Mouse (Mus musculus) brain, adult 2 months (tissue): ENCODE results near the gene Pus3.

Source experiments
- DNase-seq: peaks from one replicate; pipeline ENCODE4 v3.0.0; 2011; ENCODE audit warnings: low read depth, low spot score

The Pus3 gene

DNA sequence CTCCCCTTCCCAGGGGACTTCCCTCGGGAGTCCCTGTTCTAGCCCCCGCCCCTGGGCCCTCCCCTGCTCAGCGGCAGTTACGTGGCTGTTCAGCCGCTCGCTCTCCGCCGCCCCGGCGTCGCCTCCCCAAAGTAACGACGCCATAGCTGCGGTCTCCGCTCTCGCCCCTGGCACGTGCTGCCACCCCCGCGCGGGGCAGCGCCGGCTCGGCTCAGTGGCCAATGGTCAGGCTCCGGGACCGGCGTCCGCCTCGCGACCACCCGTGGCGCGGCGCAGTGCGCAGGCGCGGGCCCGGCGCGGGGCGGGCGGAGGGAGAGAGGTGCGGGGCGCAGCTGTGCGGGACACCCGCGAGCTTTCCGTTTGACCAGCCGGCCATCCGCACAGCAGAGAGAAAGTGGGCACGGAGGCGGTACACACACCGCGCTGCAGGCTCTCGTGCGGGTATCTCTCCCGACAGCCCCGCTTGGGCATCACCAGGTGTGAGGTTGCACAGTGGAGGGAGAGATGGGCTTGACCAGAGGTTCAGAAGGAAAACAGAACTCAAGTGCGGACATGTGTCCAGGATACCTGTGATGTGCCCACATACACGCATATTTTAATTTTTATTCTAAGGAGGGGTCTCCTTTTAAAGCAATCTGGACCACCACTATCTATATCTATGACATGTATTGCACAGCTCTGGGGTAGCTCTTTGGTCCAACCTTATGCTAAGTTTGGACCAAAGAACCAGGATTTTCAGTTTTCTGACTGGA is at the start of gene Pus3, which contains the start of gene Ddx25:
Gene Pus3 (plus strand): TSS at position 339 of the 752 bp plus-strand sequence.
Gene Ddx25 (minus strand): TSS at position 272 of the 752 bp plus-strand sequence.
- peak; percentile 85 for DNase-seq

DNA sequence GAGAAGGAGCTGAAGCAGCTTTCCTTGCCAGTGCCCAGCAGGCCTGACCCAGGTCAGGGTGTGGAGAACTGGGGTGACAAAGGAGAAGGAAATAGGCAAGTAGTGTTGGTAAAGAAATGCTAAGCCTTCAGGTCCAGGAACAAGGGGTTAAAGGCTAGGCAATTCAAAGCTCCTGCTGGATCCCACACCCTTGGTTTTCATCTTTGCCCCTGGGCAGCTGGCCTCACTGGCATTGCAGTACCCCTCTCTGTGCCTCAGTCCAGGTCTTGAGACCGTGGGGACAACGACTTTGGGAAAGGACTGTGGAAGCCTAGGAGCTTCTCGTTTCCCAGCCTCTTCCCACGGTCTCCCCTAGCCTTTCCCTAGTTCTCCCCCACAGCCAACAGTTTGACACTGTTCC is 44.5 kb upstream of the Pus3 start:
- DNase-seq: no peak

DNA sequence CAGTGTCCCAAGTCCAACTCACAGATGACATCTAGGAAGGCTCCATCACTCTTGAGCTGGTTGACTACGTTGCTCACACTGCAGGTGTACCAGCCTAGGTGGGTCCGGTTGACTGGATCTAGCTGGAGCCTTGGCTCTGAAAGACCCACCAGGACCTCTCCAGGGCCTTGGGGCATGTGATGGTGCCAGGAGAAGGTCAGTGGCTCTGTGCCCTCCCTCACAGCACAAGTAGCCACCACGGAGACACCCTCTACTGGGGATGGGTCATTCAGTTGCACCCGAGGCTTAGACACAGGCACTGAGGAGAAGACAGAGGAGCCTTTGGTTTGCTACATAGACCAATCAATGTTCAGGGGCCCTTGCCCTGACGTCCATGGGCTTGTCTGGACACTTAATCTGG is 42.2 kb upstream of the Pus3 start:
- no peak for DNase-seq

DNA sequence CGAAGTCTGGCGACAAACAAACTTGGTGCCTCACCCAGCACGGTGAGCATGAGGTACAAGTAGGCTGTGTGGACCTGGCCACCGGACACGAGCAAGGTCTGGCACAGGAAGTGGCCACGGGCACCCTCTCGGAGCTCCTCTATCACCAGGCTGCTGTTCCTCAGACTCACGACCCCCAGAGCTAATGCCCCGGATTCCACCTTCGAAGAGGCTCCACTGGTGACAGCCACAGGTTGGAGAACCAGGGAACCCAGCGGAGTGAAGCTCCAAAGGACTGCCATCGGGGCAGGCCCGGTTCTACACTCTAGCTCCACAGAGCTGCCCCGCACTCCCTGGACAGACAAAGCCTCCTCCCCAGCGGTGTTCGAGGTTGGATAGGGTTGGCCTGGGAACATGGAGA is 41.7 kb upstream of the Pus3 start:
- DNase-seq: no peak

DNA sequence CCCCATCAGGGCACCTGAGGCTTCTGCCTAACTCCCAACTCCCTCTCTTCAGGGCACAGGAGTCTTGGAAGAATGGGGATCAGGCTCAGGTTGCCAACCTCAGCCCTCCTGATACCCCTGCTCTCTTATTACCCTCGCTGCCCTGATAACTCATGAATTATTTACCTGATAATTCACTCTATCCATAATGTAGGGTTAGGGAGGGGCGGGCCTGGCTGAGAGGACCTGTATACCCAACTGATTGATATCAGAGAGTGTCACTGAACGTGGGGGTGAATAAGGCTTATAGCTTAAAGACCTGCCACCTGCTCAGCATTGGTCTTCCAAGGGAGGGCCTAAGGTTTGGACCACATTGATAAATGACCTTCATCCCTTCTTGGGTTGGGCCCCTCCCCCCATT is 40.2 kb upstream of the Pus3 start, which contains the start of gene Gm1113:
Gene Gm1113 (minus strand): TSS at position 101 of the 400 bp plus-strand sequence.
- DNase-seq: no peak

DNA sequence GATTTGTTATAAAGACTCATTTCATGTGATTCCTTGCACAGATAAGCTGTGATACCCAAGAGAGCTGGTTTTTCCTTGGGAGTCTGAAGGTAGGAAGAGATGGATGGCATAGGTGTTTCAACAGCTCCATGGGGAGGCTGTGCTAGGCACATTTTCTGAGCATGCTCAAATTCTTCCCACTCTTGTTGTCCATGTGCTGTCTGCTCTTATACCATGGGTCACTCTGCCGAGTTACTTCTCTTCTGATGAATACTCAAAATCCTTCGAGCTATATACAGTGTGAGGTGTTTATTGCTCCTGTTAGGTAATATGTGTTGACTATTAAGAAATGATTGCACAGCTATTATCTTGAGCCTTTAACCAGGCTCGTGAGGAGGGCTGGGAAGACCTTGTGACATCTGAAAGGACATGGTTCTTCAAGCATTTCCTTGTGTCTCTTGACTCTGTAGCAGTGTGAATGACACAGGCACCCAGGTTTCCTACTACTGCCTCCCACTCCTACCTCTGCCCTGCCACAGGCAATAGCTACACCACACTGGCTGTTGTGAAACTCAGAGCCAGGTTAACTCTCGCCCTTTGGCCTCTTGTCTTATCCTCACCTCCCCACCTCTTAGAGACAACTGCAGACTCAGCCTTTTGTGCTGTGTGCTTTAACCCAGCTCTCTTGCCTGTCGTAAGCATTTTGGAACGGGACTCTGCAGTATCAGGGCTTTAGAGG is 37.6 kb upstream of the Pus3 start:
- DNase-seq: no peak

DNA sequence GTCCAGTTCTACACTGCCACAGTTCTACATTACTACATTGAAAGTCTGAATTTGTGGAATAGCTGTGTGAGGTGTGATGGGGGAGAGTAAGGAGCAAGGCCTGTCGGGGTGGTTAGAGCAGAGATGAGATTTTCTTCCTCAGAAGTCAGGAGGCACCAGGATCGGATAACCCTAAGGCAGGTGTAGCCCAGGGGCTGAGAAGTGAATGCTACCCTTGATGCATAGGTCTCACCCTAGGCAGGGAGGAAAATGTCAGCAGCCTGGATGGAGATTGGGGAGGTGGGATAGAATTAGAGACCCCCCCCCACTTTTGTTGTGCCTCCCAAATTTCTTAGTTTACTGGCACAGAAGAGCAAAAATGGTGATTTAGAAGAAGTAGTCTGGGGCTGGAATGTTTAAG is 36.2 kb upstream of the Pus3 start:
- no peak for DNase-seq

DNA sequence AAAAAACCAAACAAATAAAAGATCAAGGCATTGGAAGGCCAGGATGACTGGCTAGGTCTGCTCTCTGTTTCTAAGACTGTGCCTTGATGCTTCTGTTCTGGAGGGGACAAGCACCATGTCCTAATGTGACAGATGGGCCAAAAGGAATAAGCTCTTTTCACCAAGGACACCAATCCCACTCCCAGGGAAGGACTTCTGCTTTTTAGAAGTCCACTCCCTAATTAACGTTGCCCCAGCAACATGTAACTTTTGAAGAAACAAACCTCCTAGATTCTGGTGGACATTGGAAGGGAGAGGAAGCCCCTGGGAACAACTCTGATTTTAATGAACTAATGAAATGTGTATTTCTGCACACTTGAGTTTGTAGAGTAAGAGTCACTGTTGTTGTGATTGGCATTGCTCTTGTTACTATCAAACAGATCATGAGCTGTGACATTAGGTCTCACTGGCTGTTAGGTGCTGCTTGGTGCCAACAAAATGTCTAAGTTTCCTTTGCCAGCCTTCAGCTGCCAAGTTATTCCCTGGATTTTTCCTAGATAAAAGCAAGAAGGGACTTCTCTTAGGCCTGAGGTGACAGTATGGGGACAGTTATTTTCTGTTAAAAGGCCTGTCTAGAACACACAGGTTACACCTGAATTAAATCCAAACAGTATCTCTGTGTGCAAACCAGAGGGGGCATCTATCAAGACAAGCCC is 35.4 kb upstream of the Pus3 start:
- peak; percentile 20 for DNase-seq

DNA sequence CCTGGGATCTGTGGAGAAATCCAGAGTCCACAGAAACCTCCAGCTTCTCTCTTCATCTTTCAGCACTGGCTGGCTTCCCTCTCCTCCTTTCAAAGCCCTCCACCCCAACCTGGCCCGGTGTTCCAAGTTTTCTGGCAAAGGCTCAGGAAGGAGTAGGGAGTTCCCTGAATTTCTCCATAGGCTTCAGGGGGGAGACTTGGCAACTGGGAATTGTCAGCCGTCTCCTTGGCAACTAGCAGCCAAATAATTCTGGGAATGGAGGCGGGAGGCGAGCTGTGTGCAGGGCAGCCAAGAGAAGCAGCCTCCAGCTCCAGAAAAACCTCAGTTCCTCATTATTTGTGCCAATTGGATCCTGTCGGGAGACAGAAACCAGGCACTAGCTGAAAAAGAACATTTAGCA is 34.9 kb upstream of the Pus3 start:
- DNase-seq: peak; percentile 93

DNA sequence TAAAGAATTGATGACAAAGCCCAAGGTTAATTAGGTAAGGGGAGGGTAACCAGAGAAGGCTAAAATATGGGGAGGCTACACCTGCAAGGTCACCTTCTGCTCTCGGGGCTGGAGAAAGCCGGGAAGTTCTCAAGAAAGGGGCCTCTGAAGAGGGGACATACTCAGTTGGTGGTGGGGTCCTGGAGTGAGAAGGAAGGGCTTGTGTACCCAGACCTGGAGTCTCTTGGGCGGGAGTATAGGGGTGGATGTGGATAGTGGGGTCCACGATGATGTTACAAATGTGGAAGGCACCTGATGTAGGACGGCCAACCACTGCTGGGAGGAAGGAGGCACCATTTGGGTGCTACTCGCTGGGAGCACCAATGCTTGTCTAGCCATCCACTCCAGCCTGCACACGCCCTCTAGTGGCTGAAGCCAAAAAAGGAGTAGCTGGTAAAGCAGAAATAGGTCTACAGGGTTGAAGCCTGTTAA is 34.4 kb upstream of the Pus3 start:
- DNase-seq: peak; percentile 94

DNA sequence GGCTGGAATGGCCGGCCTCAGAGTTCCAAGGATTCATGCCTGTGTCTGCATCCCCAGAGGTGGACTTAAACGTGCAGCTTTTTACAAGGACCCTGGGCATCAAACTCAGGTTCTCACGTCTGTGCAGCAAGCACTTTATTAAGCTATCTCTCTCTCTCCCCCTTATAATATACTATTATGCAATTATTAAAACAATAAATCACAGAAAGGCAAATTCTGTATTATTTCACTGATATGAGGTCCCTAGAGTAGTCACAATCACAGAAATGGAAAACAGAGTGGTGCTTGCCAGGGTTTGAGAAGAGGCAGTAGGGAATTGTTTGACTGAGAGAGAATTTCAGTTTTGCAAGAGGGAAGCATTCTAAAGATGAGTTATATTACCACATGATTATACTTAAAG is 29.3 kb upstream of the Pus3 start:
- DNase-seq: no peak

DNA sequence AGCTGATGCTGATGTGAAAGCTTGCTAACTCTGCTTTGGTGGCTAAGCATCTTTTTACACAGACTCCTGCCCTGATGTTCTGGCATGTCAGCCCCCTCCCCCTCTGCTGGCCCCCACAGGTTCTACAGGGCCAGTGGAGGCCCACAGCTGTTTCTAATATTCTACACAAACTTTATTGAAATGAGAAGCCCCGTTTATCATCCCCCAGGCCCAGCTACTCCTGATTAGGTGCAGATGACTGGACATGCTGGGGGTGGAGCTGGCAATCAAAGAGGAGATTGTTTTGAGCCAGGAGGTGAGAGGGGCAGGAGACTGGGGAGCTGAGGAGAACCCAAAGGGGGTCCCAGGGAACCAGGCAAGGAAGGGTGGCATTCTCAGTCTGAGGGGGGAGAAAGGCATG is 28.6 kb upstream of the Pus3 start:
- no peak for DNase-seq

DNA sequence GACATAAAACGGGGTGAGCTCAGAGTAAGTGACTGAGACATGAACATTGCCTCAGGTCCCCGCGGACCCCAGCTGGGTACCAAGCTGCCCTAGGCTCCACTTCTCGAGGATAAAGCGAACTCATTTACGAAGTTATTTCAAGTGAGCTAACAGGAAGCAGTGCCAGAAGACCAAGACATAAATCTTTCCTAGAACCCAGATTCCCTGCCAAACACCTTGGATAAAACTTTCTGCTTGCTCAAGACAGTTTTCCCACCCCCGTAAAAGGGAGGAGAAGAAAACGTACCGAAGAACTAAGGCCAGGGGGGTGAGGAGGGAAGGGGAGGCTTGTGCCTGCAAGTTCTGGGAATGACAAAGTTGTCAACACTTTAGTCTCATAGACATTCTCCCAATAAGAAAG is 25.1 kb upstream of the Pus3 start:
- no peak for DNase-seq

DNA sequence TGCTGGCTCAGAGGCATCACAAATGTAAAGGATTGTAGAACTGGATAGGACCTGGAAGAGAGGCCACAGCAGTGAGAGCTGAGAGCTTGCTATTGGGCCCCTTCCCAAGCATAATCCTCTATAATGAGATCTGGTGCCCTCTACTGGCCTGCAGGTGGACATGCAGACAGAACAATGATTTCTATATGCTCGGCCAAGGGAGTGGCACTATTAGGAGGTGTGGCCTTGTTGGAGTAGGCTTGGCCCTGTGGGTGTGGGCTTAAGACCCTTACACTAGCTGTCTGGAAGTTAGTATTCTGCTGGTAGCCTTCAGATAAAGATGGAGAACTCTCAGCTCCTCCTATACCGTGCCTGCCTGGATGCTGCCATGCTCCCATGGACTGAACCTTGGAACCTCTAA is 23.3 kb upstream of the Pus3 start:
- DNase-seq: peak; percentile 71

DNA sequence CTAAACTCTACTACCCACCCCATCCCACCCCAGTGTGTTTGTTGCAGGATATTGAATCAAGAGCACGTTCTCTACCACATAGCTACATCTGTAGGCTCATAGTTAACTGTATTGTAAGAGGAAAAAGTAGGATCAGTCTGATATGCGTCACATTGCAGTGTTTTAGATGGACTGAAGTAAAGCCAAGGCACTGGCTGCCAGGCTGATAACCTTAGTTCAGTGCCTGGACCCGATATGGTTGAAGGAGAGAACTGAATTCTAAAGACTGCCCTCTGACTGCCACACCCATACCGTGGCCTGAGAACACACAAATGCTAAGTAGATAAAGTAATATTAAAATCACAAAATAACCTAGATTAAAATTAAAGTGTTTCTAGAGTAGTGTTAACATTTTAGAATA is 22.5 kb upstream of the Pus3 start:
- DNase-seq: no peak

DNA sequence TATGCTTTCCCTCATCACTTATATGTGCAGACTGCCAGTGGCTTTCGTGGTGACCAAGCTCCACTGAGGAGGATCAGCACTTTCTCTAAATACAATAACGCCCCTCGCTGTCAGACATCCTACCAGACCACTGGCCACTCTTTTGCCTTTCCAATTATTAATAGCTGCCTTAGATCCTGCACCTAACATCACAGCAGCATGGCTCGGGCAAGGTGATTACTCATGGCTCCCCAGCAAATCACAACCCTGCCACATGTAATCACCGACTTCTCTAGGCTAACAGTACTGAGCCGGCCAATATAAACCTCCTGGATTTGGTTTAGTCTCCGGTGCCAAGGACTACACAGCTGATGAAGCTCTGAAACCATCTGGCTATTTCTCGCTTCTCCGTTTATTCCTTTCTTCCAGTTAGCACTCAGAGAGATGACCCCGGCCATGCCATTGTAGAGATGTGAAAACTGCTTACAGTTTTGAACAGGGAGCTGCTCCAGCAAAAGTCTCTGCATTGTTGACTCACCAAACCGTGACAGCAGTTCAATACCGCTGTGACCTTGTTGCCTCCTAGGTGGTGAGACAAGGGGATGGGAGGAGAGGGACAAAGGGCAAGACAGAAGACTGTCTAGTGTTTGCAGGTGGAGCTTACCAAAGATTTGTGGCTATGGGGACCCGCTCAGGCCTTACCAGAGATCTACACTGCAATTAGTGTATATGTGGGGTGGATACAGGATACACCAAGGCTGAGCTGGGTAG is 19.2 kb upstream of the Pus3 start:
- DNase-seq: no peak

DNA sequence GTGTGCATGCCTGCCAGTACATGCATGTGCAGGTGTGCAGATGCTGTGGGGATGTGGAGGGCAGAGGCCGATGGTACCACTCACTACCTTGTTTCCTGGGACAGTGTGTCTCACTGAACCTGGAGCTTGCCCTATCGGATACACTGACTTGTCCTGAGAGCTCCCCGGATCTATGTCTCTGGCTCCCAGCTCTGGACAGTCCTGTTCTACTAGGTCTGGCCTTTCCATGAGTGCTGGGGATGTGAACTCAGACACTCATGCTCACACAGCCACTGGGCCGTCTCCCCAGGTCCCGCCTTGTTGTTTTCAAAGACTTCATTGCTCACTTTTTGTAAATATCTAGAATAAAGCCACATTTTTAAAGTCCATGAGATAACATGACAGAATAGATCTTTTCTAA is 17.4 kb upstream of the Pus3 start:
- DNase-seq: no peak

DNA sequence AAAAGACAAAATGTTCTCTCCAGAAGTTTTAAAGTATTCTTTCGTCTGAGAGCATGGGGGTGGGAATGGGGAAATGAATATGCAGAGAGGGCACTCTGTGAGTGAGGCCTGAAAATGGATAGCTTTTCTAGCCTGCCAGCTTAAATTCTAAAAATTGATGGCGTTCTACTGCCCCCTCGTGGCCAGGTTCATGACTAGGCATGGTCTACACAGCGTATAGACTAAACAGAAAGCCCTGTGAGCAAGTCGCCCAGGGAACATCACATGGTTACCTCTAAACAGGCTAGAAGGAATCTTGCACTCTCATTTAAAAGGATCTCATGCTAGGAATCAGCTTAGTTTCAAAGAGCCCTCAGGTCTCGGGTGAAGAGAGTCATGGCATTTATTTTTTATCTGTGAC is 16.9 kb upstream of the Pus3 start:
- peak; percentile 88 for DNase-seq

DNA sequence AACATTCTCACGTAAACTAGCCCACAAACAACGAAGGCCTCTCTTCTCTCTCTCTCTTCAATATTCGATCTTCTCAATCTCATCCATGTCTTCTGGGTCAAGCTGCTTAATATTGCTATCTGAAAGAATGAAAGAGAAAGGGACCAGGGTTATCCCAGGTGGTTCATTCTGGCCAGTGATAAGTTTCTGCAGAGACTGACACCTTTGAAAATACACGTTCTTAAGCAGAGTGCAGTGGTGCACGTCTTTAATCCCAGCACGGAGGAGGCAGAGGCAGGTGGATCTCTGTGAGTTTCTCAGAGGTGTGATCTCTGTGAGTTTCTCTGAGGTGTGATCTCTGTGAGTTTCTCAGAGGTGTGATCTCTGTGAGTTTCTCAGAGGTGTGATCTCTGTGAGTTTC is 16.5 kb upstream of the Pus3 start:
- DNase-seq: no peak

DNA sequence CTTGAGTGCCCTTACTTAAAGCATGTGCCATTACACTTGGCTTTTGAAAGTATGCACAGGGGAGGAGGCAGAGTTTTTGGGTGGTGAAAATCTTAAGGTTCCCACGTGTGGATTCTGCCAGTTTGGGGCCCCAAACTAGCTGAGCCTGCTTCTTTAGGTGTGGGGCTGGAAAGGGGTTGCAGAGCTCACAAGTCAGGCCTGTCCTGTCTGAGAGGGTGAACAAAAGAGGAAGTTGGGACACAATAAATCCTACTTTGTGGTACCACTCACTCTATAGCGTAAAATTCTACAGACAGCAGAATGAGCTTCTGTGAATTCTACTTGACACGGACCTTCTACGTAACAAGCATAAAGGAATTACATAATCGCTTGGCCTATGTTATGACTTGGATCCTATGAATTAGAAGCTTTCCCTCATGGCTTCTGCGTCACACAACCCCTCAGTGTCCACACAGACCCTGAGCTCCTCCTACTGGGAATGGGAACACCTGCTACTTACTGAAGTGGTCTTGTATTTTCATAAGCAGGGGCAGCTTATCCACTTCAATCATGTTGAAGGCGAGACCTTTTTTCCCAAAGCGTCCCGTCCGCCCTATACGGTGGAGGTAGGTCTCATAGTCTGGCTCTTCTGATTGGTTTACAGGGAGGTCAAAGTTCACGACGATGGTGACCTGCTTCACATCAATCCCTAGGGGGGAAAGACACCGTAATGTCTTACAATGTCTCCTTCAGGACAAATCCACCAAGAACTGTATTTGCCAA is 15.1 kb upstream of the Pus3 start:
- DNase-seq: no peak

DNA sequence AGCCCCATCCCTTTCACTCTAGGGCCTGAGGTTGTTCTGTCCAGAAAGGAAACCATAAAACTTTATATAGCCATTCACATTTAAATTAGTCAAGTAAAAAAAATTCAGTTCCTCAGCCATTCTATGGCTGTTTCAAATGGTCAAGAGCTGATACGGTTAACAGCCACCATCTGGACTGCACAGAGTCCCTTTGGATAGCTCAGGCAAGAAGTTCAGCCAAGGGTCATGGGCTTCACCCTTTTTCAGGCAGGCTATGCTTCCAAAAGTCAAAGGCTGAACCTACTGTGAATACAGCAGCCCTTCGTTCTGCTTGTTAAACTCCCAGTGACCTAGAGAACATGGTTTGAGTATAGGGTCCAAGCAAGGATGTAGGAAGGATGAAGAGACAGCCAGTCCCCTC is 13.7 kb upstream of the Pus3 start:
- no peak for DNase-seq
